Mouse (Mus musculus) erythroid progenitor cell, adult 5-6 weeks (primary cell): ENCODE measurements around the gene Celf1. TPM values are rescaled to one million over a fixed set of nuclear protein-coding genes. Genes with fewer than 3 reads are reported as not detected.
A peak's percentile ranks its signal among the peaks of the same experiment; 100 is the strongest.

ENCODE experiments used
- ATAC-seq: replicated peaks from 2 replicates; pipeline ENCODE4 v1.8.0; 2016; ENCODE audit warnings: moderate number of reproducible peaks, mild to moderate bottlenecking, moderate TSS enrichment, inconsistent platforms; ENCODE audit not compliant: poor library complexity, low FRiP score, severe bottlenecking
- total RNA-seq, 2 experiments: library from RNA; stranded (forward) in 1 of 2; stranded (reverse) in 1 of 2; fragments of 150-400 nt in 1 of 2; fragments of 186-747, 209-891 nt in 1 of 2; gene quantifications; 2 replicates each; pipeline versions ENCODE4 v1.2.3 to v1.2.4; 2015 to 2017; ENCODE audit warnings: low replicate concordance in 2 of 2

Celf1 gene
- total RNA-seq, 2 experiments from 2014 or later: 114 to 119 TPM

- ATAC-seq: no peak
These were observed 113.2 kb downstream of the Celf1 start for GRCm38 (mm10) chr2:91053181-91053933.

GRCm38 (mm10) chr2:91053934-91054382 is 113.8 kb downstream of the Celf1 start, which contains the start of gene Psmc3:
TSS of gene Psmc3 (plus strand) at chr2:91054009.
- peak; percentile 99 for ATAC-seq

GRCm38 (mm10) chr2:91058435-91058834 is 118.3 kb downstream of the Celf1 start:
- ATAC-seq: no peak

DNA sequence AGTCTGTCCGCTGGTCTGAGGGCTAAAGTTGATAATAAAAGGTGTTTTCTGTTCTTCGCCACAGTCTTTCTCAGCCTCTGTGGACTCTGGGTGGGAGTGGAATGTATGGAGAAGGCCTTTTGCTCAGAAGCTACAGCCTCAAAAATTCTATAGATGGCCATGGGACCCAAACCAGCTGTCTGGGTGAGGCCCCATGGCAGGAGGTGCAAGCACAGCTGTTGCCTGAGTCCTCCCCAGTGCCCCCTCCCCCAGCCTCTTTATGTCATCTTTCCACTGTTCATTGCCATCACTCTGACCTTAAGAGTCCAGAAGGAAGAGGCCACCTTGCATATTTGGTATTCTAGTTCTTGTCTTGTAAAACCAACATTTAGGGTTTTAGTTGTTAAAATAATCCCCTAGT is 119.2 kb downstream of the Celf1 start:
- no peak for ATAC-seq

- peak; percentile 83 for ATAC-seq
These were observed 120.6 kb downstream of the Celf1 start for GRCm38 (mm10) chr2:91060544-91061355.

GRCm38 (mm10) chr2:91061849-91062481 is 121.8 kb downstream of the Celf1 start:
- no peak for ATAC-seq

GRCm38 (mm10) chr2:91062779-91063606 is 122.8 kb downstream of the Celf1 start:
- no peak for ATAC-seq

GRCm38 (mm10) chr2:91064211-91064610 is 124.0 kb downstream of the Celf1 start:
- ATAC-seq: no peak

DNA sequence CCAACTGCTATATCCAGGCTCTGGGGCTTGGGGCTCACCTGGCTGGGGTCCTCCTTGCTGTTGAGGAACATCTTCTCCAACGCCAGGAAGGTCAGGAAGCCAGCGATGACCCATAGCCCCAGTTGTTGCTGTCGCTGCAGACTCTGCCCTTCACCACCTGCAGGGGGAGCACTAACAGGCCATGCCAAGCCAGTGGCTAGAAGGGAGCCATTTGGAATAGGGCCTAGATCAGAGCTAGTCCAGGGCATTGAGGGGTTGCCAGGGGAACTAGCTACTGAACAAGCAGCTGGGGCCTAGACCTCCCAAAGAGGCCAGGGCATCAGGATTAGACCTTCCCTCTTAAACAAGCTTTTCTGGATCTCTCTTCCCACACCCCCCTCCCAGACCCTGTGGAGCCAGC is 125.4 kb downstream of the Celf1 start:
- no peak for ATAC-seq

DNA sequence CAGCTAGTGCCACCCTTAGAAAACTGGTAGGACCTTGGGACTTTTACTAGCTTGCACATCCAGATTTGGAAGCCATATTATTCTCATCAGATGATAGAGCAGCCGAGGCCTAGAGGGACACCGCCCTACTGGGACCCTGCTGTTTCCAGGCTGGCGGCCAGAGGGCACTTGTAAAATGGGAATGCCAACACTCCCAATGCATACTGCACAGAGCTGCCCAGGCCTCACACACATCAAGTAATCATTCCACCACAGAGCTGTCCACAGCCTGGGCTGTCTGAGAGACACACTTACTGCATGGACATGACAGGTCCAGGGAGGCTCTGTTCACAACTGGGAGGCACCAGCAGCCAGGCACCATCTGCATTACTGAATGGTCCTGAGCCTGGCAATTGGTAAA is 126.3 kb downstream of the Celf1 start:
- ATAC-seq: no peak

- no peak for ATAC-seq
These were observed 128.1 kb downstream of the Celf1 start for GRCm38 (mm10) chr2:91068162-91068871.

DNA sequence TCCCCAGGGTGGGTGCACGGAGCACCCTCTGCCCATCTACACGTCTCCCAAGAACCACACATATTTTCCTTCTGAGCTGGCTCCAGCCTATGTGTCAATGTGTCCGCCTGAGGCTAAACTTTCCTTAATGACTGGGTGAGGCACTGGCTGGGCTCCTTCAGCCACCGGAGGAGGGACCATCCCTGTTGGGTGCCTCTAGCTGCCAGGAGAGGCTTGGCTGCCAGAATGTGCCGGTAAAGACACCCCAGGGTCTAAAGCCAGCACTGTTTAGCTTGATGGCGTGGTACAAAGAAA is 128.6 kb downstream of the Celf1 start:
- ATAC-seq: no peak

Other genes starting within 250 kb of the Celf1 start
- 134 and 182 TPM in 2 replicates for gene Fnbp4, start 195.0 kb upstream of the Celf1 start, total RNA-seq (2015; ENCODE audit: low replicate concordance)
- 329 and 333 TPM in 2 replicates for gene Fnbp4, start 195.0 kb upstream of the Celf1 start, total RNA-seq (2017; ENCODE audit: low replicate concordance)
- gene Agbl2, start 157.7 kb upstream of the Celf1 start, total RNA-seq (2015; ENCODE audit: low replicate concordance): not detected in 2 replicates
- not detected in 2 replicates for gene Agbl2, start 157.7 kb upstream of the Celf1 start, total RNA-seq (2017; ENCODE audit: low replicate concordance)
- 55.3 and 63.1 TPM in 2 replicates for gene Mtch2, start 93.2 kb upstream of the Celf1 start, total RNA-seq (2015; ENCODE audit: low replicate concordance)
- gene Mtch2, start 93.2 kb upstream of the Celf1 start, total RNA-seq (2017; ENCODE audit: low replicate concordance): 50.0 and 56.9 TPM in 2 replicates
- gene C1qtnf4, start 54.5 kb upstream of the Celf1 start, total RNA-seq (2015; ENCODE audit: low replicate concordance): not detected in 2 replicates
- gene C1qtnf4, start 54.5 kb upstream of the Celf1 start, total RNA-seq (2017; ENCODE audit: low replicate concordance): not detected in 2 replicates
- 9.0 and 11.3 TPM in 2 replicates for gene Kbtbd4, start 35.6 kb upstream of the Celf1 start, total RNA-seq (2015; ENCODE audit: low replicate concordance)
- gene Kbtbd4, start 35.6 kb upstream of the Celf1 start, total RNA-seq (2017; ENCODE audit: low replicate concordance): 6.2 and 8.1 TPM in 2 replicates
- gene Ndufs3, start 35.6 kb upstream of the Celf1 start, total RNA-seq (2015; ENCODE audit: low replicate concordance): 54.1 and 60.9 TPM in 2 replicates
- gene Ndufs3, start 35.6 kb upstream of the Celf1 start, total RNA-seq (2017; ENCODE audit: low replicate concordance): 19.4 and 20.4 TPM in 2 replicates
- not detected in 2 replicates for gene Rapsn, start 95.2 kb downstream of the Celf1 start, total RNA-seq (2015; ENCODE audit: low replicate concordance)
- 1.7 TPM in 1 of 2 replicates, not detected in the other for gene Rapsn, start 95.2 kb downstream of the Celf1 start, total RNA-seq (2017; ENCODE audit: low replicate concordance)
- 56.2 and 85.4 TPM in 2 replicates for gene Psmc3, start 113.6 kb downstream of the Celf1 start, total RNA-seq (2015; ENCODE audit: low replicate concordance)
- 101 and 248 TPM in 2 replicates for gene Psmc3, start 113.6 kb downstream of the Celf1 start, total RNA-seq (2017; ENCODE audit: low replicate concordance)
- 3.8 and 11.2 TPM in 2 replicates for gene Slc39a13, start 130.0 kb downstream of the Celf1 start, total RNA-seq (2015; ENCODE audit: low replicate concordance)
- gene Slc39a13, start 130.0 kb downstream of the Celf1 start, total RNA-seq (2017; ENCODE audit: low replicate concordance): 0.26 and 0.83 TPM in 2 replicates
- 37.8 and 54.1 TPM in 2 replicates for gene Spi1, start 142.0 kb downstream of the Celf1 start, total RNA-seq (2015; ENCODE audit: low replicate concordance)
- 21.9 and 31.9 TPM in 2 replicates for gene Spi1, start 142.0 kb downstream of the Celf1 start, total RNA-seq (2017; ENCODE audit: low replicate concordance)
- not detected in 2 replicates for gene Mybpc3, start 177.8 kb downstream of the Celf1 start, total RNA-seq (2015; ENCODE audit: low replicate concordance)
- not detected in 2 replicates for gene Mybpc3, start 177.8 kb downstream of the Celf1 start, total RNA-seq (2017; ENCODE audit: low replicate concordance)
- 10.9 and 16.2 TPM in 2 replicates for gene Madd, start 243.5 kb downstream of the Celf1 start, total RNA-seq (2015; ENCODE audit: low replicate concordance)
- gene Madd, start 243.5 kb downstream of the Celf1 start, total RNA-seq (2017; ENCODE audit: low replicate concordance): 14.9 and 16.2 TPM in 2 replicates